Mouse (Mus musculus): ENCODE results near the gene Gm5460.

DNA sequence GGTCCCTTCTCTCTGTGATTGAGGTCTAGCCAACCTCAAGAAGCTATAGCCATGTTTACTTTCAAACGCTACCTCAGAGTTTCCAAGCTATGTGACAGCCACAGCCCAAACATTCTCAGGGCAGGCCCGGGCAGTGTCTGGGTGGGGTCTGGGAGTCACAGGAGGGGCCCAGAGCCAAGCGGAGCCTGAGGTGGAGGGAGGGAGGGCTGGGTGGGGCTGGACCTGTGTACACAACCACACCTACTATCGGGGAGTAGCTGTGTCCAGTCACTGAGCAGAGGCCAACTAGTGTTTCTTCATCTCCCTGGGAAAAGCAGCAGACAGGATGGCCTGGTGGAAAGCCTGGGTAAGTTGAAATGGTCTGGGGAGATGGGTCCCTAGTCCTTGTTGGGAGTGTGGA is 69.2 kb downstream of the Gm5460 start, which contains the start of gene Anxa8:
- TF ChIP-seq CTCF (IDR thresholded peaks at IDR 0.05) (no peak), EP300 (IDR thresholded peaks at IDR 0.05; ENCODE audit: insufficient read depth, low read depth, low read length) (no peak)

Measured in heart, adult 2 months (tissue).